Mouse (Mus musculus) liver, embryonic 14.5 days (tissue): ENCODE results near the gene Lyg2. TPM values are rescaled to one million over a fixed set of nuclear protein-coding genes. Genes with fewer than 3 reads are reported as not detected.

Source experiments
- ATAC-seq: fragments of 200-750 bp; cut with Nextera tagmentation; 2 replicates; pipeline ENCODE4 v1.8.0; 2017; ENCODE audit warnings: moderate number of reproducible peaks, mild to moderate bottlenecking, moderate library complexity; ENCODE audit not compliant: insufficient read depth
- DNase-seq, 3 experiments: peaks; one replicate each; pipeline ENCODE4 v3.0.0-alpha.2; 2012 to 2013; ENCODE audit warnings: low read depth in 3 of 3, low spot score in 3 of 3
- H3K27ac ChIP-seq: fragments of 300-500 bp; sonication (generic); 2 replicates; pipeline ENCODE4 v1.5.1; 2014; ENCODE audit warnings: moderate library complexity, mild to moderate bottlenecking, control low read depth, inconsistent platforms
- H3K27me3 ChIP-seq: fragments of 300-500 bp; sonication (generic); 2 replicates; pipeline ENCODE4 v1.6.1; 2014; ENCODE audit warnings: mild to moderate bottlenecking, low read length, moderate library complexity; ENCODE audit not compliant: control insufficient read depth, insufficient read depth
- H3K36me3 ChIP-seq: fragments of 300-500 bp; sonication (generic); replicated peaks from 2 replicates; pipeline ENCODE4 v1.6.1; 2014; ENCODE audit warnings: low read depth; ENCODE audit not compliant: control insufficient read depth, insufficient read depth
- H3K4me1 ChIP-seq, 2 experiments: fragments of 200-500 bp in 1 of 2; fragments of 300-500 bp in 1 of 2; sonication (generic) in 1 of 2; replicated peaks; 2 replicates each; pipeline ENCODE4 v1.6.1; 2012 to 2014; ENCODE audit warnings: antibody characterized with exemption in 1 of 2, inconsistent platforms in 1 of 2, low read length in 1 of 2; ENCODE audit not compliant: control insufficient read depth in 2 of 2, insufficient read depth in 2 of 2
- H3K4me2 ChIP-seq: fragments of 300-500 bp; sonication (generic); 2 replicates; pipeline ENCODE4 v1.6.1; 2014; ENCODE audit warnings: low read depth, mild to moderate bottlenecking, control low read depth, moderate library complexity
- H3K4me3 ChIP-seq, 2 experiments: fragments of 200-500 bp in 1 of 2; fragments of 300-500 bp in 1 of 2; sonication (generic) in 1 of 2; 2 replicates each; pipeline ENCODE4 v1.5.1; 2012 to 2014; ENCODE audit warnings: low read depth in 2 of 2, low read length in 2 of 2, mild to moderate bottlenecking in 2 of 2, control low read depth in 1 of 2, inconsistent platforms in 1 of 2, moderate library complexity in 1 of 2; ENCODE audit not compliant: insufficient read depth in 1 of 2
- H3K9ac ChIP-seq: fragments of 300-500 bp; sonication (generic); replicated peaks from 2 replicates; pipeline ENCODE4 v1.6.1; 2014; ENCODE audit warnings: mild to moderate bottlenecking, control low read depth, moderate library complexity
- H3K9me3 ChIP-seq: fragments of 300-500 bp; sonication (generic); 2 replicates; pipeline ENCODE4 v1.6.1; 2016; ENCODE audit warnings: low read length, mixed read lengths; ENCODE audit not compliant: control insufficient read depth
- CTCF ChIP-seq: IDR thresholded peaks from 2 replicates; pipeline ENCODE4 v1.5.1; 2016; ENCODE audit warnings: antibody characterized with exemption, low read depth, control low read depth
- EP300 ChIP-seq: IDR thresholded peaks from 2 replicates; pipeline ENCODE4 v1.6.1; 2016; ENCODE audit warnings: antibody characterized with exemption, low read depth
- WGBS: fragments of 180-500 bp; shearing (Covaris S2); extraction: QIAGEN DNeasy Blood & Tissue Kit; methylation state at CpG from one replicate; pipeline ENCODE4 v1.1.7; 2014; ENCODE audit not compliant: insufficient replicate concordance; 5-methylcytosine and 5-hydroxymethylcytosine counted together
- polyA plus RNA-seq, 2 experiments: library from polyadenylated mRNA; depleted of rRNA in 1 of 2; stranded (reverse) in 1 of 2; unstranded in 1 of 2; fragments of >200 nt; fragmentation: Nextera tagmentation in 1 of 2; extraction: Ambion mirVana in 1 of 2; gene quantifications; 2 replicates each; pipeline versions ENCODE4 v1.2.1 to v1.2.3; 2012 to 2014

Lyg2 gene
- polyA plus RNA-seq, 2 experiments = 0.01 TPM; not detected in 1

DNA sequence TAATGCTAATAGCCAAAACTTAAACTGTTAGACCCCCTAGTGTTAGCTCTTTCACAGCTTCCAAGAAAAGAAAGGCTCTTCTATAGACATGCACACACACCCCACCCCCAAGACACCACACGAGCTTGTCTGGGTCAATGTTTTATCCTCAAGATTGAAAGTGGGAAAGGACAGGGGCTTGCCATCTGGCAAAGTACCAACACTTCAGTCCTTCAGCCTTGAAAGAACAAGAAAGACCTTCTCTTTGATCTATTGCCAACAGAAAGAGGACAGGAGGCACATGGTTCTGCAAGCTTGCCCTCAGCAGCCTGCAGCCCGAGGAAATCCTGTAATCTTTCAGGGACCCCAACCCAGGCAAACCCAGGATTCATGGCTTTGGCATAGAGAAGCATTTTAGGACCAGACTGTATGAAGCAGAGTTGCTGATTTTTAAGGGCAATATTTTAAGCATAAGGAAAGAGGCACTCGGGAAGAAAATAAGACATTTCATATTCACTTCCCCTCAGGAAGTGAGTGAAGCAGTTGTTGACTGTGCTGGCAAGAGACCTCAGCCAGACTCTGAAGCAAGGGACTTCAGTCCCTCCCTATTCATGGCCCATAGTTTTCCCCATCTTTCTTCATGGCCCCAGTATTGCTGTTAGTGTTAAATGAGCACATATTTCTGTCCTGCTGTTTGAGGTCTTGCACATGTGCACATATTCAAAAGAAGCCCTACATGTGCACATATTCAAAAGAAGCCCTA is 40.6 kb upstream of the Lyg2 start:
- WGBS = 15% methylated on average over 3 of the region's 3 CpGs
- DNase-seq (no peak), ATAC-seq (no peak)
- H3K27ac ChIP-seq = no peak overlapping the region
- no peak for TF ChIP-seq EP300
- TF ChIP-seq CTCF = no peak
- H3K4me2 ChIP-seq = no peak overlapping the region
- no peaks in the 10 kb centered on the region for H3K27me3 ChIP-seq
- no peak overlapping the region for H3K4me3 ChIP-seq
- H3K9me3 ChIP-seq = no peaks in the 10 kb centered on the region
- no peaks in the 10 kb centered on the region for H3K36me3 ChIP-seq
- H3K4me1 ChIP-seq = no peaks in the 10 kb centered on the region
- no peak overlapping the region for H3K9ac ChIP-seq

DNA sequence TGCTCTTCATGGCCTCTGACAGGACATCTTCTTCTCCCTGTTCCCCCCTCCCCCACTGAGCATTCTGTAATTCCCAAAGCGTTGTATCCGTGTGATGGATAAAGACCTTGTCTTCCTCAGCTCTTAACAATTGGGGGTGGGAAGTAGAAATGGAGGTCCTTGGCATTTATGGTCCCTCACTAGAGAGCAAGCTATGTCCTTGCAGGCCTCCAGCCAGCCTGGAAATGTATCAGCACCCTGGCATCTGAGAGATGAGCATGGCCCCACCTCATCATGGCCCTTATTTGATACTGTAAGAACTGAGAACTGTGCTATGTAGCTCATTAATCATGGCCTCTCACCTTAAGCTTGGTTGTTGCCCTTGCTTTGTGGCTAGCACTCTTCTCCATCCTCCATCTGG is 39.0 kb upstream of the Lyg2 start:
- Histone ChIP-seq H3K4me1 (no peaks in the 10 kb centered on the region), H3K4me3 (no peak overlapping the region), H3K36me3 (no peaks in the 10 kb centered on the region), H3K4me2 (no peak overlapping the region), H3K27me3 (no peaks in the 10 kb centered on the region), H3K9me3 (no peaks in the 10 kb centered on the region), H3K9ac (no peak overlapping the region), H3K27ac (no peak overlapping the region)
- 50% methylated on average over 2 of the region's 2 CpGs for WGBS
- ATAC-seq (no peak), DNase-seq (no peak)
- TF ChIP-seq CTCF = no peak
- TF ChIP-seq EP300 = no peak

- no peak for TF ChIP-seq EP300
- TF ChIP-seq CTCF = no peak
- no peak for DNase-seq
- Histone ChIP-seq H3K27me3 (no peaks in the 10 kb centered on the region), H3K4me3 (no peak overlapping the region), H3K36me3 (no peaks in the 10 kb centered on the region), H3K9me3 (no peaks in the 10 kb centered on the region), H3K4me1 (no peaks in the 10 kb centered on the region), H3K9ac (no peak overlapping the region), H3K27ac (no peak overlapping the region), H3K4me2 (no peak overlapping the region)
- 60% methylated on average over 7 of the region's 7 CpGs for WGBS
- no peak for ATAC-seq
Measured at GRCm38 (mm10) chr1:37954786-37955185, 38.5 kb upstream of the Lyg2 start.

DNA sequence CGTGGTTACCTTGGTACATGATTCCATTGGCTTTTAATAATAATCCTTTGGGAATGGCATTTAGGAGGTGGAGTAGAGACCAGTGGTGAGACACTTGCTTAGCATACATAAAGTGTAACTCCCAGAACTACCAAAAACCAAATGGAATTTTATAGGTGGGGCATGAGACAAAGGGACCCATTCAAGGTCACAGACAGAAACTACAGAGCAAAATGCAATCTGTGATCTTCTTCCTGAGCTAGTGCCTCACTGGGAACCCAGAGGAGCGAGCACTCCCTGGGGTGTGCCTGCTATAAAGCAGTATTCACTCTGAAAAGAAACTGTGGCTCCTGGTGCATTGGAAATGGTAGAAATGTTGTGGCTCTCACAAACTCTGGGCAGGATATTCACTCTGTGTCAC is 32.6 kb upstream of the Lyg2 start:
- no peak overlapping the region for H3K4me3 ChIP-seq
- WGBS = 49% methylated on average over 2 of the region's 2 CpGs
- H3K9ac ChIP-seq = no peak overlapping the region
- no peaks in the 10 kb centered on the region for H3K36me3 ChIP-seq
- ATAC-seq (no peak), DNase-seq (no peak)
- TF ChIP-seq EP300 (no peak), CTCF (no peak)
- no peak overlapping the region for H3K4me2 ChIP-seq
- no peaks in the 10 kb centered on the region for H3K9me3 ChIP-seq
- no peaks in the 10 kb centered on the region for H3K4me1 ChIP-seq
- H3K27ac ChIP-seq = no peak overlapping the region
- H3K27me3 ChIP-seq = no peaks in the 10 kb centered on the region

DNA sequence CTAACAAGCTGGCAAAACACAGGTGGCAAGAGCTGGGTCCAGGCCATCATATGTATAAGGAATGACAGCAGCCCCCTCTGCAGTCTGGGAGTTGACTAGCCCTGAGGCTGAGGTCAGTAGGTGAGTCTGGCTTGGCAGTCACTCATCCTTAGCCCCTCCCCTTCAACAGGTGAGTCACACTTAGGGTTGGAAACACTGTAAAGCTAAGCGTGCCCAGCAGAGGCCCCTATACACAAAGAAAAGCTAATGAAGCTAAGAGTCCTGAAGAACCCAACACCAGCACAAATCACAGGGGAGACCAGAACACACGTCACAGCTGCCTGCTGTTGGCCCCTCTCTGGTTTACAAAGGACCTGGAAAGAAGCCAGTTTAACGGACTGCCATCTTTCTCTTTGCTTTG is 15.5 kb upstream of the Lyg2 start:
- DNase-seq (peak in 1 of 3 experiments; percentile 2), ATAC-seq (no peak)
- Histone ChIP-seq H3K4me3 (no peak overlapping the region), H3K4me1 (no peaks in the 10 kb centered on the region), H3K27me3 (no peaks in the 10 kb centered on the region), H3K27ac (no peak overlapping the region), H3K36me3 (no peaks in the 10 kb centered on the region), H3K9ac (no peak overlapping the region), H3K4me2 (no peak overlapping the region), H3K9me3 (no peaks in the 10 kb centered on the region)
- 20% methylated on average over 3 of the region's 3 CpGs for WGBS
- no peak for TF ChIP-seq EP300
- TF ChIP-seq CTCF = no peak
